Mouse (Mus musculus) kidney, adult 2 months (tissue): ENCODE results near the gene Hist1h2ap.
"Not testable (repeated sequence)": the region's sequence is repeated elsewhere in the genome, so short reads cannot be mapped to it uniquely, and the experiment has no call there.

Experiments
- CTCF ChIP-seq: fragments of 200-500 bp; conservative IDR thresholded peaks from 2 replicates; pipeline ENCODE4 v1.5.1; 2011; ENCODE audit warnings: low read depth, mild to moderate bottlenecking, control low read depth, low read length, moderate library complexity, mixed read lengths; ENCODE audit not compliant: insufficient read depth, insufficient read length
- POLR2A ChIP-seq: fragments of 200-500 bp; IDR thresholded peaks from one replicate; pipeline ENCODE4 v1.6.1; 2011; ENCODE audit warnings: low read depth, low read length, control low read depth

DNA sequence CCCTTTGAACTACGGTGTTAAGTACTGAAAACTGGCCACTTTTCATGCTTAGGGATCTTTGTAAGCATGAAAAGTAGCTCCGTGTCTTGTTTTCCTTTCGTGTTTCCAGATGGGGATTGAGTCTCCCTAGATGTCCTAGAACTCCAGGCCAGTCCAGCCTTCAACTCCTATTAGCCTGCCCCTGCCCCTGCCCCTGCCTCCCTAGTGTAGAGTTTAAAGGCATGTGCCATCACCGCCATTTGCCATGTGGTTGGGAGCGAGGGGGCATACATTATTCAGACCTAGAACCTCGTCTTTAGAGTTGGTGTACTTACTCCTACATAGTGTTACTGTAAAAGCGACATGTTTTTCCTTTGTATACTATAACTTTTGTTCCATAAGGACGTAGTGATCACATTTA, 22.2 kb downstream of the Hist1h2ap start:
- not testable (repeated sequence) for TF ChIP-seq POLR2A, CTCF
